Comparison of ENCODE assay signal across 26 mouse cellular contexts in genomic region chr10:75626991-75627390, GRCm38 (mm10). TPM values are rescaled to one million over a fixed set of nuclear protein-coding genes. Genes with fewer than 3 reads are reported as not detected.
DNase-seq lines count a peak whose midpoint lies in the region; ATAC-seq and TF ChIP-seq lines count a peak whose summit lies in the region.
"Had no signal": no experiment of that assay in that cellular context is flagged by ENCODE, and none has a peak within 500 bp of the region (broad histone marks: within the 10 kb centered on the region; RNA-seq: fewer than 3 reads in every experiment).

No protein-coding gene starts in this region.

- no peaks in the 10 kb centered on the region for H3K9me3 ChIP-seq in lung, embryonic 14.5 days (ENCODE audit: low read depth, low read length)
- H3K9me3 ChIP-seq in stomach, postnatal 0 days (ENCODE audit: control insufficient read depth, low read length), result no peaks in the 10 kb centered on the region
- H3K9me3 ChIP-seq in forebrain, embryonic 13.5 days (replicated peaks), result no peaks in the 10 kb centered on the region
- no peaks in the 10 kb centered on the region for H3K9me3 ChIP-seq in midbrain, embryonic 13.5 days
- H3K9me3 ChIP-seq: G1E; heart, embryonic 10.5 days; limb, embryonic 13.5 days; liver, embryonic 12.5 days had no signal

- H3K27me3 ChIP-seq in lung, embryonic 14.5 days (ENCODE audit: insufficient read depth, low read length), result no peaks in the 10 kb centered on the region
- H3K27me3 ChIP-seq in stomach, postnatal 0 days (ENCODE audit: control insufficient read depth, insufficient read depth, low read length), result no peaks in the 10 kb centered on the region
- H3K27me3 ChIP-seq in forebrain, embryonic 13.5 days, result no peaks in the 10 kb centered on the region
- no peaks in the 10 kb centered on the region for H3K27me3 ChIP-seq in midbrain, embryonic 13.5 days
- H3K27me3 ChIP-seq: hindbrain, embryonic 12.5 days; limb, embryonic 13.5 days; liver, embryonic 12.5 days; Patski had no signal

- peak overlapping the region; percentile 70 for H3K27ac ChIP-seq in gastrocnemius, adult 2 months
- no peak overlapping the region for H3K27ac ChIP-seq in lung, embryonic 14.5 days (ENCODE audit: low read depth)
- no peak overlapping the region for H3K27ac ChIP-seq in stomach, postnatal 0 days (replicated peaks)
- no peak overlapping the region for H3K27ac ChIP-seq in forebrain, embryonic 13.5 days
- H3K27ac ChIP-seq in midbrain, embryonic 13.5 days, result no peak overlapping the region
- H3K27ac ChIP-seq: heart, embryonic 10.5 days; hindbrain, embryonic 12.5 days; hindbrain, postnatal 0 days; limb, embryonic 13.5 days; liver, embryonic 12.5 days had no signal

- no peaks in the 10 kb centered on the region for H3K36me3 ChIP-seq in lung, embryonic 14.5 days (ENCODE audit: insufficient read depth)
- H3K36me3 ChIP-seq in stomach, postnatal 0 days (ENCODE audit: control insufficient read depth, insufficient read depth, low read length), result no peaks in the 10 kb centered on the region
- no peaks in the 10 kb centered on the region for H3K36me3 ChIP-seq in forebrain, embryonic 13.5 days (ENCODE audit: poor library complexity, severe bottlenecking)
- H3K36me3 ChIP-seq in midbrain, embryonic 13.5 days, result no peaks in the 10 kb centered on the region
- H3K36me3 ChIP-seq: G1E; heart, embryonic 10.5 days; hindbrain, embryonic 12.5 days; limb, embryonic 13.5 days; liver, embryonic 12.5 days had no signal

- ATAC-seq in lung, embryonic 14.5 days (ENCODE audit: insufficient read depth), result peak; percentile 80; the same call in 1 of the 2 replicates
- 0 out of 2 replicates have a peak, but pooled peaks have one; percentile 49 for ATAC-seq in stomach, postnatal 0 days (ENCODE audit: low FRiP score, low TSS enrichment)
- ATAC-seq in forebrain, embryonic 13.5 days, result no peak
- no peak for ATAC-seq in midbrain, embryonic 13.5 days
- ATAC-seq: forebrain, postnatal 0 days; hindbrain, postnatal 0 days; intestine, postnatal 0 days; liver, embryonic 12.5 days; Patski had no signal

- no peak for TF ChIP-seq CTCF in gastrocnemius, adult 2 months (IDR thresholded peaks at IDR 0.05)
- no peak for TF ChIP-seq CTCF in lung, embryonic 14.5 days (IDR thresholded peaks at IDR 0.05; ENCODE audit: low read depth)
- no peak for TF ChIP-seq CTCF in lung, adult 2 months (IDR thresholded peaks at IDR 0.05; ENCODE audit: insufficient read depth, low read length)
- TF ChIP-seq CTCF in stomach, postnatal 0 days (IDR thresholded peaks at IDR 0.05; ENCODE audit: low read depth), result no peak

- DNase-seq in gastrocnemius, adult 2 months, result peak; percentile 17
- no peak for DNase-seq in gastrocnemius, postnatal 25 days
- peak; percentile 57 for DNase-seq in lung, embryonic 14.5 days
- DNase-seq in lung, adult 2 months, result no peak
- DNase-seq in stomach, postnatal 0 days (ENCODE audit: low spot score), result no peak
- DNase-seq: cerebellum, adult 11-12 months; forebrain, postnatal 0 days; gastrocnemius, postnatal 10 days; kidney, postnatal 25 days; midbrain, embryonic 14.5 days; retina, postnatal 1 day; right cerebral cortex, postnatal 14 days; thymus, adult 2 months; thymus, postnatal 36 days had no signal

- no peaks in the 10 kb centered on the region for H3K4me1 ChIP-seq in lung, embryonic 14.5 days (ENCODE audit: insufficient read depth)
- H3K4me1 ChIP-seq in lung, adult 2 months (ENCODE audit: control insufficient read depth, insufficient read depth, low read length), result no peaks in the 10 kb centered on the region
- no peaks in the 10 kb centered on the region for H3K4me1 ChIP-seq in stomach, postnatal 0 days (replicated peaks; ENCODE audit: control insufficient read depth, insufficient read depth)
- no peaks in the 10 kb centered on the region for H3K4me1 ChIP-seq in forebrain, embryonic 13.5 days
- no peaks in the 10 kb centered on the region for H3K4me1 ChIP-seq in midbrain, embryonic 13.5 days (replicated peaks)
- H3K4me1 ChIP-seq: heart, embryonic 10.5 days; hindbrain, embryonic 12.5 days; limb, embryonic 13.5 days; liver, embryonic 12.5 days had no signal

- TF ChIP-seq POLR2A in lung, adult 2 months (IDR thresholded peaks at IDR 0.05; ENCODE audit: borderline replicate concordance, extremely low read depth, low read depth, low read length), result no peak

- intact Hi-C loops in gastrocnemius, adult 2 months (cut with DNase I), result no loop called here

- no peak for TF ChIP-seq EP300 in stomach, postnatal 0 days (optimal IDR thresholded peaks at IDR 0.05)

- WGBS in lung, embryonic 14.5 days, result 42% methylated on average over 3 of the region's 3 CpGs
- 43% methylated on average over 3 of the region's 3 CpGs for WGBS in lung, adult 2 months
- WGBS in stomach, postnatal 0 days, result 57% methylated on average over 3 of the region's 3 CpGs
- WGBS in forebrain, embryonic 13.5 days, result 68% methylated on average over 3 of the region's 3 CpGs
- WGBS in midbrain, embryonic 13.5 days, result 67% methylated on average over 3 of the region's 3 CpGs

- H3K9ac ChIP-seq in lung, embryonic 14.5 days, result no peak overlapping the region
- H3K9ac ChIP-seq in stomach, postnatal 0 days (ENCODE audit: low read length), result no peak overlapping the region
- no peak overlapping the region for H3K9ac ChIP-seq in forebrain, embryonic 13.5 days
- no peak overlapping the region for H3K9ac ChIP-seq in midbrain, embryonic 13.5 days (replicated peaks)
- H3K9ac ChIP-seq: forebrain, postnatal 0 days; hindbrain, embryonic 12.5 days; limb, embryonic 13.5 days; liver, embryonic 12.5 days had no signal

- no peak overlapping the region for H3K4me2 ChIP-seq in lung, embryonic 14.5 days
- H3K4me2 ChIP-seq in stomach, postnatal 0 days (replicated peaks; ENCODE audit: low read depth), result no peak overlapping the region
- no peak overlapping the region for H3K4me2 ChIP-seq in forebrain, embryonic 13.5 days
- H3K4me2 ChIP-seq in midbrain, embryonic 13.5 days (replicated peaks), result no peak overlapping the region
- H3K4me2 ChIP-seq: hindbrain, embryonic 12.5 days; limb, embryonic 13.5 days; liver, embryonic 12.5 days had no signal

- no peak overlapping the region for H3K4me3 ChIP-seq in gastrocnemius, adult 2 months
- no peak overlapping the region for H3K4me3 ChIP-seq in lung, embryonic 14.5 days (ENCODE audit: low read depth, low read length)
- H3K4me3 ChIP-seq in lung, adult 2 months (replicated peaks; ENCODE audit: extremely low read depth, low read depth, low read length), result no peak overlapping the region
- H3K4me3 ChIP-seq in stomach, postnatal 0 days (ENCODE audit: low read depth, low read length), result no peak overlapping the region
- H3K4me3 ChIP-seq in forebrain, embryonic 13.5 days, result no peak overlapping the region
- no peak overlapping the region for H3K4me3 ChIP-seq in midbrain, embryonic 13.5 days (replicated peaks)
- H3K4me3 ChIP-seq: erythroblast, embryonic 14.5 days; heart, embryonic 10.5 days; hindbrain, embryonic 12.5 days; limb, embryonic 13.5 days; liver, embryonic 12.5 days had no signal

RNA-seq across cellular contexts. Expression of gene Susd2, which starts 16.8 kb away (rescaled TPM):
- 1 to 10 TPM; 1.0 to 2.4 TPM for total RNA-seq in gastrocnemius, adult 2 months (2021)
- 1 to 10 TPM; 1.3 to 1.8 TPM for total RNA-seq in gastrocnemius, postnatal 25 days (2021)
- 5.8 and 5.9 TPM in 2 replicates for polyA plus RNA-seq in lung, embryonic 14.5 days (2014; fragmentation: Nextera tagmentation; extraction: Ambion mirVana)
- polyA plus RNA-seq in lung, adult 2 months (2012; rRNA removed), result 13.4 and 15.3 TPM in 2 replicates
- 12.2 and 14.1 TPM in 2 replicates for polyA plus RNA-seq in stomach, postnatal 0 days (2015; fragmentation: Nextera tagmentation; extraction: Ambion mirVana)
- 0.97 and 1.1 TPM in 2 replicates for polyA plus RNA-seq in forebrain, embryonic 13.5 days (2015; fragmentation: Nextera tagmentation; extraction: Ambion mirVana)
- polyA plus RNA-seq in midbrain, embryonic 13.5 days (2015; fragmentation: Nextera tagmentation; extraction: Ambion mirVana), result 2.0 and 2.3 TPM in 2 replicates
- total RNA-seq: monocyte, adult 5-6 weeks had no signal

RNA-seq across cellular contexts. Expression of gene Ggt5, which starts 37.9 kb away (rescaled TPM):
- total RNA-seq in gastrocnemius, adult 2 months (2021), result 1 to 10 TPM; 2.9 to 4.6 TPM
- 1 to 10 TPM; 4.9 to 5.3 TPM for total RNA-seq in gastrocnemius, postnatal 25 days (2021)
- polyA plus RNA-seq in lung, embryonic 14.5 days (2014; fragmentation: Nextera tagmentation; extraction: Ambion mirVana), result 0.43 and 0.71 TPM in 2 replicates
- polyA plus RNA-seq in lung, adult 2 months (2012; rRNA removed), result 35.5 and 39.7 TPM in 2 replicates
- 2.6 and 2.8 TPM in 2 replicates for polyA plus RNA-seq in stomach, postnatal 0 days (2015; fragmentation: Nextera tagmentation; extraction: Ambion mirVana)
- 1.4 and 2.8 TPM in 2 replicates for polyA plus RNA-seq in forebrain, embryonic 13.5 days (2015; fragmentation: Nextera tagmentation; extraction: Ambion mirVana)
- 1.9 and 2.4 TPM in 2 replicates for polyA plus RNA-seq in midbrain, embryonic 13.5 days (2015; fragmentation: Nextera tagmentation; extraction: Ambion mirVana)
- polyA plus RNA-seq: erythroblast, embryonic 14.5 days; G1E; Patski had no signal

Comparison
In these comparisons a context has a peak if more than half of its experiments do, and no peak if none do; other contexts are left out.
1. DNase-seq: peak in gastrocnemius, adult 2 months (single experiment) and lung, embryonic 14.5 days (single experiment); none in gastrocnemius, postnatal 25 days (single experiment), lung, adult 2 months (single experiment) and stomach, postnatal 0 days (single experiment).
2. ATAC-seq: peak in lung, embryonic 14.5 days (single experiment) and stomach, postnatal 0 days (single experiment); none in forebrain, embryonic 13.5 days (single experiment) and midbrain, embryonic 13.5 days (single experiment).